Mouse (Mus musculus) kidney, adult 2 months (tissue): ENCODE data around the gene Olfr272. TPM values are rescaled to one million over a fixed set of nuclear protein-coding genes. Genes with fewer than 3 reads are reported as not detected.

Experiments used
- DNase-seq: peaks from one replicate; pipeline ENCODE4 v3.0.0; 2021
- H3K27ac ChIP-seq: fragments of 200-500 bp; 2 replicates; pipeline ENCODE4 v1.5.1; 2012; ENCODE audit warnings: low read depth, low read length, control low read depth, inconsistent platforms; ENCODE audit not compliant: insufficient read depth
- H3K27me3 ChIP-seq: fragments of 200-500 bp; replicated peaks from 2 replicates; pipeline ENCODE4 v1.6.1; 2012; ENCODE audit warnings: mild to moderate bottlenecking, moderate library complexity, low read length, inconsistent platforms; ENCODE audit not compliant: control insufficient read depth, insufficient read depth
- H3K36me3 ChIP-seq: fragments of 200-500 bp; 2 replicates; pipeline ENCODE4 v1.6.1; 2012; ENCODE audit warnings: mild to moderate bottlenecking, moderate library complexity, low read length, inconsistent platforms; ENCODE audit not compliant: control insufficient read depth, insufficient read depth
- H3K4me1 ChIP-seq: fragments of 200-500 bp; 2 replicates; pipeline ENCODE4 v1.6.1; 2011; ENCODE audit warnings: low read length; ENCODE audit not compliant: control insufficient read depth, insufficient read depth
- H3K4me3 ChIP-seq: fragments of 200-500 bp; 2 replicates; pipeline ENCODE4 v1.5.1; 2011; ENCODE audit warnings: mild to moderate bottlenecking, low read depth, low read length, control low read depth; ENCODE audit not compliant: insufficient read depth
- CTCF ChIP-seq: fragments of 200-500 bp; conservative IDR thresholded peaks from 2 replicates; pipeline ENCODE4 v1.5.1; 2011; ENCODE audit warnings: low read depth, mild to moderate bottlenecking, control low read depth, low read length, moderate library complexity, mixed read lengths; ENCODE audit not compliant: insufficient read depth, insufficient read length
- POLR2A ChIP-seq: fragments of 200-500 bp; IDR thresholded peaks from one replicate; pipeline ENCODE4 v1.6.1; 2011; ENCODE audit warnings: low read depth, low read length, control low read depth
- WGBS: fragments of 180-500 bp; shearing (Covaris S2); methylation state at CpG from one replicate; pipeline ENCODE4 v1.1.7; 2018; 5-methylcytosine and 5-hydroxymethylcytosine counted together
- polyA plus RNA-seq: library from polyadenylated mRNA; depleted of rRNA; stranded (reverse); fragments of >200 nt; gene quantifications from 2 replicates; pipeline ENCODE4 v1.2.3, GENCODE M21; 2012; rRNA removed

Olfr272 gene
- not detected in 2 replicates for polyA plus RNA-seq

DNA sequence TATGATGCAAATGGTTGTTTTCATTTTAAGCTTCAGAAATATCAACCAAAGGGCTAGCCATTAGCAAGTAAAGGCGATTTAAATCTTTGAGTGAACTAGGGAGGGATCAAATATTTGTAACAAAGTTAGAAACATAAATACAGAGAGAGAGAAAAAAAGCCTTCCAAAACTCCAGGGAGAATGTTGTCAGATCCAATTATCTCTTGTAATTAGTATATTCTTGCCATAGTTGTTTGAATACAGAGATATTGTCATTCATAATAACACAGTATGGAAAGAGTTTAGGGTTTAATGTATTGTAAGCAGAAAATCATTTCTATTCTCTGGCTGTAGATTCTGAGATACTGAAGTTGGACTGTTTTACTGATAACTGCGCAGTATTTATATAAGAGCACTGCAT is at the start of gene Olfr272:
TSS of gene Olfr272 (minus strand) at position 101 of the 400 bp plus-strand sequence.
- H3K27me3 ChIP-seq = no peaks in the 10 kb centered on the region
- TF ChIP-seq POLR2A (no peak), CTCF (no peak)
- DNase-seq = no peak
- no peaks in the 10 kb centered on the region for H3K4me1 ChIP-seq
- no peaks in the 10 kb centered on the region for H3K36me3 ChIP-seq
- H3K4me3 ChIP-seq = no peak within 1 kb of the TSS
- no peak within 1 kb of the TSS for H3K27ac ChIP-seq
- whole genome bisulfite sequencing = 85% methylated on average over 2 of the region's 2 CpGs

DNA sequence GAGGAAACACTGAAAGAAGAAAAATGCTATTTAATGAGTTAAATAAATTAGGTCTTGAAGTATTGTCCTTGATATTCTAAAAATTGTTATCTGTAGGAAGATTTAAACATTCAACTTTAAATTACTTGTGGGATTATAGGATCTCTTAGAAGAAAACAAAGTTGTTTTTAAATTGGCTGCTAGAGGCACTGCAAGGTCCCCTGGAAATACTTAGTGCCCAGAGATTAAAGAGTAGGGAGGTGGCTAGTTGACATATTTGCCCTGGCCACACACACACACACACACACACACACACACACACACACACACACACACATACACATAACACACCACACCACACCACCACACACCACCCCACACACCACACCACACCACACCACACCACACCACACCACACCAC is 45.3 kb upstream of the Olfr272 start, which contains the start of gene Olfr270:
TSS of gene Olfr270 (plus strand) at position 301 of the 400 bp plus-strand sequence.
- Histone ChIP-seq H3K27ac (no peak within 1 kb of the TSS), H3K27me3 (no peaks in the 10 kb centered on the region), H3K4me1 (no peaks in the 10 kb centered on the region), H3K36me3 (no peaks in the 10 kb centered on the region), H3K4me3 (no peak within 1 kb of the TSS)
- TF ChIP-seq POLR2A (no peak), CTCF (no peak)
- DNase-seq = no peak

GRCm38 (mm10) chr4:52958693-52959092 is 39.7 kb upstream of the Olfr272 start:
- Histone ChIP-seq H3K27ac (no peak overlapping the region), H3K4me1 (no peaks in the 10 kb centered on the region), H3K36me3 (no peaks in the 10 kb centered on the region), H3K27me3 (no peaks in the 10 kb centered on the region), H3K4me3 (no peak overlapping the region)
- WGBS = 23% methylated on average over 4 of the region's 4 CpGs
- TF ChIP-seq POLR2A (no peak), CTCF (peak; percentile 51)
- peak; percentile 13 for DNase-seq

DNA sequence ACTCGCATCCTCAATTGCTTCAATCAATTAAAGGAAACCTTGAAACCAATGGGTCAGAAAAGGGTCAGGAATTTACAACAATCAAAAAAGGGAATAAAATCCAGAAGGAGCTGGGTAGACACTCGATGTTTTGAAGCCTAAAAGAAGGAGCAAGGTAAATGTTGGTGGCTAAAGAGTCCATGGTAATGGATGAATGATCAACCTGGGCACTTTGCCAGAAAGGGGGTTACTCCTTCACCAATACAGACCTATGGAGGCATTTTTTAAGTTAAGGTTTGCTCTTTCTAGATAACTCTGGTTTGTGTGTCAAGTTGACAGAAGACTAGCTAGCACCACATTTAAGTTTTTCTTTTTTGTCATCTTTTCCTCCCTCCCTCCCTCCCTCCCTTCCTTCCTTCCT is 30.0 kb upstream of the Olfr272 start:
- DNase-seq = no peak
- Histone ChIP-seq H3K4me3 (no peak overlapping the region), H3K27me3 (no peaks in the 10 kb centered on the region), H3K36me3 (no peaks in the 10 kb centered on the region), H3K27ac (no peak overlapping the region), H3K4me1 (no peaks in the 10 kb centered on the region)
- TF ChIP-seq CTCF = no peak
- TF ChIP-seq POLR2A = no peak
- WGBS = 49% methylated on average over 2 of the region's 2 CpGs

DNA sequence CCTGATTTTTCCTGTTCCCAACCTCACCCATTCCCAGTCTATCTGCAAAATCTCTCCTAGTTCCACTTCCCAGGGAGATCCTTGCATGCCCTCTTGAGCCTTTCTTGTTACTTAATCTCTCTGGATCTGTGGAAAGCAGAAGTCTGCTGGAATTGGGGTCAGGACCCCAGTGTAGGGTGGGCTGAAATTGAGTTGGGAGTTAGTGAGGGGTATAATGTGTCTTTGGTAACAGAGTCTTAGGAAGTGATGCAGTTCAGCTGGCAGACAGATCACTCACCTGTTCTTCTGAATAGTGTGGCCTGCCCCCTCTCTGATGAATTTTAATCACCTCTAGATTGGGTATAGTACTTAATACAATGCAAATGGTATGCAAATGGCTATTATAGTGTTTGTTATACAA is 27.7 kb upstream of the Olfr272 start:
- no peak for DNase-seq
- no peak overlapping the region for H3K27ac ChIP-seq
- H3K4me1 ChIP-seq = no peaks in the 10 kb centered on the region
- H3K36me3 ChIP-seq = no peaks in the 10 kb centered on the region
- H3K27me3 ChIP-seq = no peaks in the 10 kb centered on the region
- TF ChIP-seq POLR2A (no peak), CTCF (no peak)
- no peak overlapping the region for H3K4me3 ChIP-seq

GRCm38 (mm10) chr4:52930480-52930879 is 11.5 kb upstream of the Olfr272 start:
- WGBS = 95% methylated on average over 4 of the region's 4 CpGs
- Histone ChIP-seq H3K36me3 (no peaks in the 10 kb centered on the region), H3K27ac (no peak overlapping the region), H3K4me3 (no peak overlapping the region), H3K4me1 (no peaks in the 10 kb centered on the region), H3K27me3 (no peaks in the 10 kb centered on the region)
- no peak for DNase-seq
- TF ChIP-seq POLR2A (no peak), CTCF (no peak)

DNA sequence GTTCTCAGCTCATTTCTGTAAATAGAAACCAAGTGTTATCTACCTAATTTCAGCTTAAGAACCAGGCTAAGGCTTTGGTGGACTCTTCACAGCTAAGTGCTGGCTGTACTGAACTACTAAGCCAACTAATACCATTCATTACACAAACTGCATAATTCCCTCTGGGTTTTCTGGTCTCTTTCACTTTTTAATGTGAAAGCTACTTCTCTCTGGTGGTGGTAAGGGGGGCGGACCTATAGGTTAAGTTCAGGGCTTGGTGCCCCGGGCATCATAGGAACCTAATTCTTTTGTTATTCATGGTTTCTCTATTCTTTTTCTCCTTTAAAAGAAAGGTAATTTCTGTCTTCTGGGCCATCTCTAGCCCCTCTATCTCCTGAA is 1.7 kb downstream of the Olfr272 start:
- DNase-seq = no peak
- Histone ChIP-seq H3K27ac (no peak overlapping the region), H3K4me1 (no peaks in the 10 kb centered on the region), H3K36me3 (no peaks in the 10 kb centered on the region), H3K27me3 (no peaks in the 10 kb centered on the region), H3K4me3 (no peak overlapping the region)
- TF ChIP-seq CTCF (no peak), POLR2A (no peak)
- 82% methylated on average over 2 of the region's 2 CpGs for WGBS

GRCm38 (mm10) chr4:52916659-52917310 is 2.2 kb downstream of the Olfr272 start:
- 79% methylated on average over 6 of the region's 6 CpGs for WGBS

More at GRCm38 (mm10) chr4:52916659-52917310, 2.2 kb downstream of the Olfr272 start:
- no peak for TF ChIP-seq CTCF
- TF ChIP-seq POLR2A = no peak
- no peak for DNase-seq
- no peak overlapping the region for H3K4me3 ChIP-seq
- H3K27me3 ChIP-seq = no peaks in the 10 kb centered on the region
- no peaks in the 10 kb centered on the region for H3K4me1 ChIP-seq
- no peaks in the 10 kb centered on the region for H3K36me3 ChIP-seq
- no peak overlapping the region for H3K27ac ChIP-seq
